Mouse (Mus musculus): Measurements from ENCODE around the gene Slc26a3. TPM values are rescaled to one million over a fixed set of nuclear protein-coding genes. Genes with fewer than 3 reads are reported as not detected.

Slc26a3 gene
- total RNA-seq, 1 experiment: not detected

- DNase-seq (ENCODE audit: low read depth, low spot score): no peak
- Histone ChIP-seq H3K27ac (ENCODE audit: insufficient read depth, low read depth, low read length, poor library complexity, severe bottlenecking) (no peak overlapping the region), H3K36me3 (ENCODE audit: control insufficient read depth, insufficient read depth, low read length, poor library complexity, severe bottlenecking) (no peaks in the 10 kb centered on the region), H3K9me3 (ENCODE audit: control insufficient read depth, insufficient read depth, low read depth, low read length) (no peaks in the 10 kb centered on the region), H3K4me3 (ENCODE audit: insufficient read depth in 1 of 2, low read depth in 1 of 2, low read length in 2 of 2, poor library complexity in 1 of 2, severe bottlenecking in 1 of 2) (no peak overlapping the region), H3K4me1 (ENCODE audit: control insufficient read depth in 2 of 2, insufficient read depth in 2 of 2, low read length in 2 of 2, poor library complexity in 1 of 2) (no peaks in the 10 kb centered on the region), H3K9ac (ENCODE audit: insufficient read depth, low read depth, low read length, poor library complexity, severe bottlenecking) (no peak overlapping the region)
- no peak for TF ChIP-seq HCFC1 (IDR thresholded peaks at IDR 0.05; ENCODE audit: borderline replicate concordance, insufficient read depth, low read length)
- TF ChIP-seq ZNF384 (IDR thresholded peaks at IDR 0.05; ENCODE audit: low read depth, low read length): no peak
- TF ChIP-seq CHD2 (IDR thresholded peaks at IDR 0.05; ENCODE audit: low read depth, low read length): no peak
- no peak for TF ChIP-seq ZC3H11A (IDR thresholded peaks at IDR 0.05; ENCODE audit: borderline replicate concordance, low read depth, low read length)
- no peak for TF ChIP-seq MAFK (IDR thresholded peaks at IDR 0.05; ENCODE audit: insufficient read depth, low read depth, low read length)
- in situ Hi-C loops (cut with MboI; ENCODE audit: low sequenced_read_pairs in 2 of 2, unreplicated experiment in 2 of 2): no loop called here
Observed at GRCm38 (mm10) chr12:31391696-31392095, 1.0 kb downstream of the Slc26a3 start.

DNA sequence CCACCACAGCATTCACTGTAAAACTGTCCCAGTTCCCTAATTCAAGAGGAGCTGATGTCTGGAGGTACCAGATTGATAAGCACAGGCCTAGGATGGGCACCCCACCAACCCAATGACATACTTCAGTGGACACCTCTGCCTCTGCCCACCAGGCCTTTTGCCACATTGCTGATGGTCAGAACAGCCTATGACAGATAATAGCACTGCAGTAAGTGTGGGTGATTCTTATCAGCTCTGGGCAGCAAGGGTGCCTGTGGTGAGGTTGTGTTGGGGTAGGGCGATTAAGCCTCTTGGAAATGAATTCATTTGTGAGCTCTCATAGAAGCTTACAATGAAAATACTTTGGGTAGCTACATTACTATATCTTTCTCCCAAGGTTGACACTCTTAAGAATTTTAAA lies 5.2 kb downstream of the Slc26a3 start:
- Histone ChIP-seq H3K27ac (ENCODE audit: insufficient read depth, low read depth, low read length, poor library complexity, severe bottlenecking) (no peak overlapping the region), H3K36me3 (ENCODE audit: control insufficient read depth, insufficient read depth, low read length, poor library complexity, severe bottlenecking) (no peaks in the 10 kb centered on the region), H3K4me3 (ENCODE audit: insufficient read depth in 1 of 2, low read depth in 1 of 2, low read length in 2 of 2, poor library complexity in 1 of 2, severe bottlenecking in 1 of 2) (no peak overlapping the region), H3K9ac (ENCODE audit: insufficient read depth, low read depth, low read length, poor library complexity, severe bottlenecking) (no peak overlapping the region), H3K4me1 (ENCODE audit: control insufficient read depth in 2 of 2, insufficient read depth in 2 of 2, low read length in 2 of 2, poor library complexity in 1 of 2) (no peaks in the 10 kb centered on the region), H3K9me3 (ENCODE audit: control insufficient read depth, insufficient read depth, low read depth, low read length) (no peaks in the 10 kb centered on the region)
- no peak for TF ChIP-seq MAFK (IDR thresholded peaks at IDR 0.05; ENCODE audit: insufficient read depth, low read depth, low read length)
- no peak for TF ChIP-seq HCFC1 (IDR thresholded peaks at IDR 0.05; ENCODE audit: borderline replicate concordance, insufficient read depth, low read length)
- no peak for TF ChIP-seq CHD2 (IDR thresholded peaks at IDR 0.05; ENCODE audit: low read depth, low read length)
- TF ChIP-seq ZNF384 (IDR thresholded peaks at IDR 0.05; ENCODE audit: low read depth, low read length): no peak
- in situ Hi-C loops (cut with MboI; ENCODE audit: low sequenced_read_pairs in 2 of 2, unreplicated experiment in 2 of 2): no loop called here
- no peak for DNase-seq (ENCODE audit: low read depth, low spot score)

- no peaks in the 10 kb centered on the region for H3K4me1 ChIP-seq (ENCODE audit: control insufficient read depth in 2 of 2, insufficient read depth in 2 of 2, low read length in 2 of 2, poor library complexity in 1 of 2)
- no peak overlapping the region for H3K9ac ChIP-seq (ENCODE audit: insufficient read depth, low read depth, low read length, poor library complexity, severe bottlenecking)
- TF ChIP-seq MAFK (IDR thresholded peaks at IDR 0.05; ENCODE audit: insufficient read depth, low read depth, low read length) (no peak), CHD2 (IDR thresholded peaks at IDR 0.05; ENCODE audit: low read depth, low read length) (no peak), ZC3H11A (IDR thresholded peaks at IDR 0.05; ENCODE audit: borderline replicate concordance, low read depth, low read length) (no peak), HCFC1 (IDR thresholded peaks at IDR 0.05; ENCODE audit: borderline replicate concordance, insufficient read depth, low read length) (no peak), ZNF384 (IDR thresholded peaks at IDR 0.05; ENCODE audit: low read depth, low read length) (no peak)
- H3K9me3 ChIP-seq (ENCODE audit: control insufficient read depth, insufficient read depth, low read depth, low read length): no peaks in the 10 kb centered on the region
- no peaks in the 10 kb centered on the region for H3K36me3 ChIP-seq (ENCODE audit: control insufficient read depth, insufficient read depth, low read length, poor library complexity, severe bottlenecking)
- no peak overlapping the region for H3K27ac ChIP-seq (ENCODE audit: insufficient read depth, low read depth, low read length, poor library complexity, severe bottlenecking)
- no peak overlapping the region for H3K4me3 ChIP-seq (ENCODE audit: insufficient read depth in 1 of 2, low read depth in 1 of 2, low read length in 2 of 2, poor library complexity in 1 of 2, severe bottlenecking in 1 of 2)
- in situ Hi-C loops (cut with MboI; ENCODE audit: low sequenced_read_pairs in 2 of 2, unreplicated experiment in 2 of 2): no loop called here
- DNase-seq (ENCODE audit: low read depth, low spot score): no peak
Observed at GRCm38 (mm10) chr12:31397709-31398108, 7.0 kb downstream of the Slc26a3 start.

DNA sequence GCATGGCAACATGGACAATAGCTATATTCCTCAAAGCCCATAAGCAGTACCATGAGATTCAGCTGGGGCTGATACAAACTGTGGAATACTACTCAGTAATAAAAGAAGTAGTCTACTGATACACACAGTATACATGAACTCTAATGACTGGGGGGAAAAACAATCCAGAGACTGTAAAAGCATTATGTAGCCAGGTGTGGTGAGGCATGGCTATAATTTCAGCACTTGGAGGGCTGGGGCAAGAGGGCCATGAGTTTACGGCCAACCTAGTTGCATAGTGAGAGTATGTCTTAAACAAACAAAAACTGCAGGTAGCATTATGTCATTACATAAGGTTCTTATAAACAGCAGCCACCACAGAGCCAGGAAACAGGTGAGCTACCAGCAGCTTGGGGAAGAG lies 10.2 kb downstream of the Slc26a3 start:
- in situ Hi-C loops (cut with MboI; ENCODE audit: low sequenced_read_pairs in 2 of 2, unreplicated experiment in 2 of 2): no loop called here
- no peak overlapping the region for H3K4me3 ChIP-seq (ENCODE audit: insufficient read depth in 1 of 2, low read depth in 1 of 2, low read length in 2 of 2, poor library complexity in 1 of 2, severe bottlenecking in 1 of 2)
- no peaks in the 10 kb centered on the region for H3K9me3 ChIP-seq (ENCODE audit: control insufficient read depth, insufficient read depth, low read depth, low read length)
- no peaks in the 10 kb centered on the region for H3K36me3 ChIP-seq (ENCODE audit: control insufficient read depth, insufficient read depth, low read length, poor library complexity, severe bottlenecking)
- no peak for TF ChIP-seq ZC3H11A (IDR thresholded peaks at IDR 0.05; ENCODE audit: borderline replicate concordance, low read depth, low read length)
- TF ChIP-seq HCFC1 (IDR thresholded peaks at IDR 0.05; ENCODE audit: borderline replicate concordance, insufficient read depth, low read length): no peak
- TF ChIP-seq ZNF384 (IDR thresholded peaks at IDR 0.05; ENCODE audit: low read depth, low read length): no peak
- no peak for TF ChIP-seq MAFK (IDR thresholded peaks at IDR 0.05; ENCODE audit: insufficient read depth, low read depth, low read length)
- TF ChIP-seq CHD2 (IDR thresholded peaks at IDR 0.05; ENCODE audit: low read depth, low read length): no peak
- no peak for DNase-seq (ENCODE audit: low read depth, low spot score)
- no peak overlapping the region for H3K9ac ChIP-seq (ENCODE audit: insufficient read depth, low read depth, low read length, poor library complexity, severe bottlenecking)
- no peaks in the 10 kb centered on the region for H3K4me1 ChIP-seq (ENCODE audit: control insufficient read depth in 2 of 2, insufficient read depth in 2 of 2, low read length in 2 of 2, poor library complexity in 1 of 2)
- no peak overlapping the region for H3K27ac ChIP-seq (ENCODE audit: insufficient read depth, low read depth, low read length, poor library complexity, severe bottlenecking)

DNA sequence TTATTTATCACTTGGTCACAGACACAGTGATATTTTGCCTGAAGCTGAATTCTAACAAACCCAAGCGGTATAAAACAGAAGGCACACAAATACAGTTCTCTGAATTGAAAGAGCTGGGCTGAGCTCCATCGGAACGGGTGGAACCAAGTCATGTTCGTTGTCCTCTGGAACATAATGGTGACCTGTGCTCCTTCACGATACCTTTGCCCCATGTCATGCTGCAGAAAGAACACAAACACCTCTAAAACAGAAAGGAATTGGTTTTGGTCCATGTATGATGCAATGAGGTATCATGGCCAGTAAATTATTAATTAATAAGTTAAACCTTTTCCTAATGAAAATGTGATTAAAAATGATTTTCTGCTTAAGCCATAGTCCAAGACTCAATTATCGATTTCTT lies 11.3 kb downstream of the Slc26a3 start:
- Histone ChIP-seq H3K27ac (ENCODE audit: insufficient read depth, low read depth, low read length, poor library complexity, severe bottlenecking) (no peak overlapping the region), H3K36me3 (ENCODE audit: control insufficient read depth, insufficient read depth, low read length, poor library complexity, severe bottlenecking) (no peaks in the 10 kb centered on the region), H3K4me3 (ENCODE audit: insufficient read depth in 1 of 2, low read depth in 1 of 2, low read length in 2 of 2, poor library complexity in 1 of 2, severe bottlenecking in 1 of 2) (no peak overlapping the region), H3K9me3 (ENCODE audit: control insufficient read depth, insufficient read depth, low read depth, low read length) (no peaks in the 10 kb centered on the region), H3K9ac (ENCODE audit: insufficient read depth, low read depth, low read length, poor library complexity, severe bottlenecking) (no peak overlapping the region), H3K4me1 (ENCODE audit: control insufficient read depth in 2 of 2, insufficient read depth in 2 of 2, low read length in 2 of 2, poor library complexity in 1 of 2) (no peaks in the 10 kb centered on the region)
- no peak for DNase-seq (ENCODE audit: low read depth, low spot score)
- no peak for TF ChIP-seq CHD2 (IDR thresholded peaks at IDR 0.05; ENCODE audit: low read depth, low read length)
- no peak for TF ChIP-seq ZC3H11A (IDR thresholded peaks at IDR 0.05; ENCODE audit: borderline replicate concordance, low read depth, low read length)
- in situ Hi-C loops (cut with MboI; ENCODE audit: low sequenced_read_pairs in 2 of 2, unreplicated experiment in 2 of 2): no loop called here

Measured in ES-E14 (cell line).